Mouse (Mus musculus) spleen, adult 18-20 months (tissue): ENCODE measurements around the gene Wdr45.
"Not testable (repeated sequence)": the region's sequence is repeated elsewhere in the genome, so short reads cannot be mapped to it uniquely, and the experiment has no call there.

Experiments used
- DNase-seq, 2 experiments: peaks; one replicate each; pipeline ENCODE4 v3.0.0; 2022; ENCODE audit warnings: mixed read lengths in 2 of 2

Gene Wdr45

DNA sequence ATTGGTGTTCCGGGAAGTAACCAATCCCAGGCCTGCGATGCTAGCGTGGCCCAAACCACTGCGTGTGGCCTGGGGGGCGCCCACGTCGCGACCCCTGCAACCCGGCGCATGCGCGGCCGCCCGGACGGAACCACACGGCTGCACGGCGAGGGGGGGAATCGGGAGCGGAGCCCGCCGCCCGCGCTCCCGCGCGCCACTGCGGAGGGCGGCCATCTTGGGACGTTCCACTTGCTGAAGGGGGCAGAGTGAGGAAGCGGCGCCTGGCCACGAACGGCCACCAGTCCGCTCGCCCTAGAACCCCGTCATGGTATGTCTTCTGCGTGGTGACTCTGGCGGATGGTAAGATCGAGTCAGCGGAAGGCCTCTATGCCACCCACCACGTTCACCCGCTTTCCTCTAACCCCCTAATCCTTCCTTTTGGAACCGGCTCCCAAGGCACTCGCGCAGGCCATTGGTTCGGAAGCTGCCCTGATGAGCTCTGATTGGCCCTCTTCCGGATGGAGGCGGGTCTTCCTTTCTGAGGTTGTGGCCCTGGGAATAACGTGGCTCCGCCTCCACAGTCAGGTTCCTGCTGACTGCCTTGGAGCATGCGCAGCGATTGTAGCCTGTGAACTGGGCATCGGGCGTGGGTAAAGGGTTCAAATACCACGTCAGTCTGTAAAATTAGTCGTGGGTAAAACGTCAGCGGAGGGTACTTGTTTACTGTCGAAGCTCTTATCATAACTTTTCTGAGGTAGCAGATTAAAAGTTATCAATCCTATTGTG, at the start of gene Wdr45:
Gene Wdr45, plus strand, starts transcription at position 199 of the 765 bp plus-strand sequence.
- DNase-seq = peak; percentile 78 to 85

DNA sequence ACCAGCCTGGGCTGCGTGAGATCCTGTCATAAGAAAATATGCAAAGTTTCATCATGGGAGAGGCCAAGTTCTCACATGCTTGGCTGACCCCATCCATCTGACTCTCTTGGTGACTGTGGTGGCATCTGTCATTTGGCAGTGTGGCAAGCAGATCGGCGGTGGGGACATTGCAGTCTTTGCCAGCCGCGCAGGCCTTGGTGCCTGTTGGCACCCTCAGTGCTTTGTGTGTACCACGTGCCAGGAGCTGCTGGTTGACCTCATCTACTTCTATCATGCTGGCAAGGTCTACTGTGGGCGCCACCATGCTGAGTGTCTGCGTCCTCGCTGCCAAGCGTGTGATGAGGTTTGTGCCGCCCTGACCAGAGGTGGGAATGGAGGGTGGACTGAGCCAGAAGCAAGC, 49.3 kb upstream of the Wdr45 start:
- no peak for DNase-seq

- no peak for DNase-seq
These were observed 48.2 kb upstream of the Wdr45 start for GRCm38 (mm10) chrX:7665739-7666502.

DNA sequence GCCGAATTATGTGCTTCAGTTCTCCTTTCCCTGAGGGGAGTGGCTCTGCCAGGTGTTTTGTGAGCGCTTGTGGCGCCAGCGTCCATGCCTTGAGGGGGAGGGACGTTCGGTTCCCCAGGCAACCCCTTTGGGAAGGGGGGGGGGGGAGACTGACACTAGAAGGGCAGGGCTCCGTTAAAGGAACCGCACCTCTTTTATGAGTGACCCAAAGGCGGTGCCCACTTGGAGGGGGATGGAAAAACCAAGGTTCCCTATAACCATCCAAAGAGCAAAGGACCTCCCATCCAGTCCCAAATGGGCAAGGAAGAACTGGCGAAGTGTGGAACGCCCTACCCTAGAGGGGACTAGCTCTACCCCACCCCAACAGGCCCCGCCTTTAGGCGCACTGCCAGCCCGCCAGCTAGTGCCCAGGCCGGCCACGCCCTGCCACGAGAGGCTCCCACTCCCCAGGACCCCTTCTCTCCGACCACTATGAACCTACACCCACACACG, 43.7 kb upstream of the Wdr45 start:
- DNase-seq = peak; percentile 56 to 66

- peak; percentile 46 to 56 for DNase-seq
These were observed 43.1 kb upstream of the Wdr45 start, which contains the start of gene Plp2 for GRCm38 (mm10) chrX:7670921-7671623. Plp2 (minus strand) TSS chrX:7671390.

DNA sequence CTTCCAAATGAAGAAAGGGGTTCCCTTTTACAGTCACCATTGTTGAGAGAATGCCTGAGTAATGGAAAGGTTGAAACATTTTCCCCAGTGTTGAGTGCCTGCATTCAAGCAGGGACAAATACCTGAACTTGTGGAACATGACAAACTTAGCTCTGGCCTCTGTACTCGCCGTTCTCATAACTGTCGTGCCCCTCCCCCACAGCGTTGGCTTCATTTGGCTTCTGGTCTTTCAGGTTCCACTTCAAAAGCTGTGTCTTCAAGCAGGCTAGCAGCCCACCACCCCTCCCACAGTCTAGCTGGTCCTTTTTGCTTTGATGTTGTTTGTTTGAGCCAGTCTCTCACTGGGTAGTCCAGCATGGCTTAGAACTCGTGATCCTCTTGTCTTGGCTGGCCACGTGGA, 41.4 kb upstream of the Wdr45 start:
- DNase-seq = no peak

- peak; percentile 42 to 49 for DNase-seq
These were observed 40.4 kb upstream of the Wdr45 start for GRCm38 (mm10) chrX:7673578-7674281.

DNA sequence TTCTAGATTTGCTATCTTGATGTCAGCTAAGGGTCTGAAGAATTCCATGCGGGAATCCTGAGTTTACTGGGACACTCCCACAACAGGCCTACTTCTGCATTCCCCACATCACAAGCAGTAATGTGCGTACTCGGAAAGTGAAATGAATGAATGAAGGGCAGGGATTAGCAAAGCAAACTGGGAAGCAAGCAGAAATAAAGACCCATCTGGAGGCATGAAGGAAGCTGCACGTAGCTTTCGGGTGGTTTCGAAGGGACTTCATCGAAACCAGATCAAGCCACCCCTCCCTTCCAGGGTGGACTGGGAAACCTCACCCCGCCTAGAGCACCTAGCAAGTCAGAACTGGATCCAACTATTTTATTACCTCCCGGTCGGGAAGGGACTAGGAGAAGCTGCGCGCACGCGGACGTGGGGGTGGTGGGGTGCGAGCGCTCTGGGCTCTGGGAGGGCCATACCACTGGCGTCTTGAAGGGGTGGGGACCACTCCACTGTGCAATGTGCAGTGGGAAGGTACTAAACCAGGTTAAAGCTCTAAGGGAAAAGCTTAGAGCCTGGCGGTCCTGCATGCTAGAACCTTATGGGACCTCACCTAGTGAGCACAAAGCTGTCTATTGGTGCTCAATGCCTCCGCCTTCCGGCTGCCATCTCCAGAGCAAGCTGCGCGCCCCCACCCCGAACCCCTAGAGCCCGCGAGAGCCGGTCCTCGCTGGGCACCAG, 39.7 kb upstream of the Wdr45 start:
- DNase-seq = peak in 1 of 2 experiments; percentile 26

DNA sequence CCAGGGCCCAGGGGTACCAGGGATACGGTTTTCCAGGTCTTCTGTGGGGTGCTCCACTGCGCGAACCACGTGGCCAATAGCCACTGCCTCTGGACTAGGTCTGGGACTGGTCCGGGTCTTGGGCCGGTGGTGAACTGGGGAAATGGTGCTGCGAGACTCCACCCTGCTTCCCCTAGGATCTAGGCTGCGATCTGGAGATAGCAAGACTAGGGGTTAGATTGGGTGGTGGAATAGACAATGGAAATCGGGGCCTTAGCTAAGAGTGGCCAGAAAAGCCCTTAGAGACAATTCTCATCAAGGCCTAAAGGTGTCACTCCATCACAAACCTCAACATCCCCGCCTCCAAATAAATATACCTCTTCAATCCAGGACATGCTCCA, 39.1 kb upstream of the Wdr45 start:
- DNase-seq = no peak

DNA sequence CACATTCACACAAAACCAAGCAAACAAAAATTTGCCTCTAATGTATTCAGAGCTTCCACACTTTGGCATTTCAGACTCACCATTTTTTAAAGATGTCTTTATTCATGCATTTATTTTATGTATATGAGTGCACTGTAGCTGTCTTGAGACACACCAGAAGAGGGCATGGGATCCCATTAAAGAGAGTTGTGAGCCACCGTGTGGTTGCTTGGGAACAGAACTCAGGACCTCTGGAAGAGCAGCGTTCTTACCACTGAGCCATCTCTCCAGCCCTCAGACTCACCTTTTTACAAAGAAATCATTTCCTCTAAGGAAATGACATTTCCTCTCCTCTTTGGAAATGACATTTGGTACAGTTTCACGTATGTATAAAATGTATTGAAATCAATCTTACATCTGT, 35.1 kb upstream of the Wdr45 start:
- DNase-seq = no peak

DNA sequence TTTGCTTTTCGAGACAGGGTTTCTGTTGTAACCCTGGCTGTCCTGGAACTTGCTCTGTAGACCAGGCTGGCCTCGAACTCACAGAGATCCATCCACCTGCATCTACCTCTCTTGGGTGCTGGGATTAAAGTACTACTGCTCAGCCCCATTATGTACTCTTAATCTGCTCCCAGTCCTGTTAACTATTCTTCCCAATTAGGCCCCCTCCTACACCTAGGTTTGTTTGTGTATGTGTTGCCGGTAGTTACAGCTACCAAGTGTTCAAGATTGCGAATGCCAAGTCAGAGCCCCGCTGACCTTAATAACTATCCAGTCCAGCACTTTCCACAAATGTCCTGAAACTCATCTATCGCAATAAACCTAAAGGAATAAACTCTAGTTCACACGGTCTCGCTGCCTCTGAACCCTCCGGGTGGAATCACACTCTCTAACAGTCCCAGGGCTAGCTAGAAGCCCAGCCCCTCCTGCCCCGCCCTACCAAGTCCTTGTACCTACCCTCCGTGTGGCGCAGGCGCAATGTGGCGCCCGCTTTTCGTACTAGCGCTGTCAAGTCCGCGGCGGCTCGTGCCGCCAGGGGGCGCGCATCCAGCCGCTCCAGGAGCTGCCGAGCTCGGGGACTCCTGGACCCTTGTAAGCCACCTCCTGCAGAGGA, 34.6 kb upstream of the Wdr45 start:
- peak; percentile 80 to 85 for DNase-seq

DNA sequence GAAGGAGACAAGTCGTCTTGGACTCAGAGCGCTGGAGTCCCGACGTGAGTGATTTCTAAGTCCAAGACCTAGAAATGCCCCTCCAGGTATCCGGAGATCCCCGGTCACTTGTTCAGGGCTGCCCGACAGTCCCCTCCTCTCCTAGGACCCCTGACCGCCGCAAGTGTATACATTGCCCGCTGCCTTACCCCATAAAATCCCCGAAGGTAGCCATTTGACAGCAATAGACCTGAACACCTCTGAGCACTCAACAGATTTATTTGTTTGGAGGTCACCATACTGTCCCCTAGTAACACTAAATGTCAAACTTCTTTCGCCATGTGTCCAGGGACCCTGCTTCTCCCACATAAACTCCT, 34.1 kb upstream of the Wdr45 start:
- no peak for DNase-seq

GRCm38 (mm10) chrX:7680864-7681263, 33.3 kb upstream of the Wdr45 start, which contains the start of gene Magix:
Magix (minus strand) TSS chrX:7681251.
- DNase-seq = no peak

DNA sequence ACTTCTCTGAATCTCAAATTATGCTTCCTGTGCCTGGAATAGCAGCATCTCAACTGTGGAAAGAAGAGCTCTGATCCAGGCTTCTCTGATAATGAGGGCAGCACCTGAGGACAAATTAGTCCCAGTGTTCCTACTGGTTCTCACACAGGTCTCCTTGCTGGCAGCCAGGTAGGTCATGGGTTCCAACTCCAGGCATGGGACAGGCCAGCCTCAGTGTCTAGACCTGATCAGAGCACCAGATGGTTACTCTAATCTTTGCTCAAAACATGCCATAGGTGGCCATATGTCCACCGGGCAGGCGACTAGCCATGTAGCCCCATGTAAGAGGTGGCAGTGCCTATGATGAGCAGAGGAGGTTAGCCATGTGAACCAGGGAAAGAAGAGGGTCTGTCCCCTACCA, 25.8 kb upstream of the Wdr45 start:
- DNase-seq = no peak

DNA sequence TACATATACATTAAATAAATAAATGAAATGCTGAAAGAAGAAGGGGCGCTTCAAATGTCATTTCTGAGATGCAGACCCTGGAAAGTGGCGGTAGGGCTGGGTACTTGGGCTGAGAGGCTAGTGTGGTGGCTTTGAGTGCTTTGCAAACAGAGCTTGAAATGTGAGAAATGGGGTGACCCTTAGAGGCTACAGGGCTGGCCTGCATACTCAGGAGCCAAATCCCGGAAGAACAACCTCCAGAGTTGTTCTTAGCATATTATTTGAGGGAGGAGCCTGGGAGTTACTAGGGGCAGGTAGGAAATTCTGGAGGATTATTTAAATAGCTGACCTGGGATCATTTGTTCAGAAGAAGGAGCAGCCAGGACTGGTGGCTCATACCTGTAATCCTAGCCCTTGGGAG, 23.6 kb upstream of the Wdr45 start:
- DNase-seq = no peak

- DNase-seq = peak in 1 of 2 experiments; percentile 39
These were observed 21.3 kb upstream of the Wdr45 start for GRCm38 (mm10) chrX:7692862-7693261.

GRCm38 (mm10) chrX:7696520-7696919, 17.6 kb upstream of the Wdr45 start:
- DNase-seq = no peak

- DNase-seq = peak; percentile 57 to 66
These were observed 17.2 kb upstream of the Wdr45 start, which contains the start of gene Gpkow for GRCm38 (mm10) chrX:7696954-7697381. Gpkow (plus strand) TSS chrX:7697131.

GRCm38 (mm10) chrX:7713764-7714134, 384 bp upstream of the Wdr45 start:
- DNase-seq = not testable (repeated sequence)

GRCm38 (mm10) chrX:7716058-7716457, 1.9 kb downstream of the Wdr45 start:
- DNase-seq = not testable (repeated sequence)
